Mouse (Mus musculus): ENCODE measurements around the gene Rtn4r. TPM values are rescaled to one million over a fixed set of nuclear protein-coding genes. Genes with fewer than 3 reads are reported as not detected.

Gene Rtn4r
- 10 to 100 TPM; 17.4 to 19.9 TPM for total RNA-seq (2021)
- long read RNA-seq, experiment 1, transcript Rtn4r-201 (2 exons, 1,938 nt), result major isoform, 16 of 21 reads
- long read RNA-seq, experiment 1, partial matches to known transcripts, result 0 of 21 reads
- long read RNA-seq, experiment 1, other reads (novel, unspliced or antisense), result 5 of 21 reads
- long read RNA-seq, experiment 2, transcript Rtn4r-201 (2 exons, 1,938 nt), result major isoform, 14 of 15 reads
- long read RNA-seq, experiment 2, partial matches to known transcripts, result 0 of 15 reads
- long read RNA-seq, experiment 2, other reads (novel, unspliced or antisense), result 1 of 15 reads

DNA sequence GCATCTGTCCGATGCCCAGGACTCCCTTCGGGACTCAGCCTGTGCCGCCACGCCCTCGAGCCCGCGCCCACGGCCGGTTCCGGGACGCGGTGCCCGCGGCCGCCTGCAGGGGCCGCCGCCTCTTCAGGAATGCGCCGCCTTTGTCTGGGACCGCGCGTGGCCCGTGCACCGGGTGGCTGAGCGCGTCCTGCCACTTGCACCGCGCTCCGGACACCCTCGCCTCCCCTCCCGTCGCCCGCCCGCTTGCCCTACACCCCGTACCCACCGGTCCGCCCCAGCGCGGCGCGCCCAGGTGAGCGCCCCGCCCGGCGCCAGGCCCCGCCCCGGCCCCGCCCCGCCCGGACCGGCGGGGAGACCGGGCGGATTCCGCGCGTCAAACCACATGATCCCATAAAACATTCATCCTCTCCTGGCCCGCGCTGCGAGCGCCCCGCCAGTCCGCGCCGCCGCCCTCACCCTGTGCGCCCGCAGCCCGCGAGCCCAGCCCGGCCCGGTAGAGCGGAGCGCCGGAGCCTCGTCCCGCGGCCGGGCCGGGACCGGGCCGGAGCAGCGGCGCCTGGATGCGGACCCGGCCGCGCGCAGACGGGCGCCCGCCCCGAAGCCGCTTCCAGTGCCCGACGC, at the start of gene Rtn4r:
Rtn4r (plus strand) TSS at position 402 of the 621 bp plus-strand sequence.
- intact Hi-C loops (cut with DNase I), result loop anchor here (1.0 kb wide), 1 partner anchor 45 kb away; no protein-coding TSS in a partner anchor
- peak; percentile 73 to 77 for DNase-seq

DNA sequence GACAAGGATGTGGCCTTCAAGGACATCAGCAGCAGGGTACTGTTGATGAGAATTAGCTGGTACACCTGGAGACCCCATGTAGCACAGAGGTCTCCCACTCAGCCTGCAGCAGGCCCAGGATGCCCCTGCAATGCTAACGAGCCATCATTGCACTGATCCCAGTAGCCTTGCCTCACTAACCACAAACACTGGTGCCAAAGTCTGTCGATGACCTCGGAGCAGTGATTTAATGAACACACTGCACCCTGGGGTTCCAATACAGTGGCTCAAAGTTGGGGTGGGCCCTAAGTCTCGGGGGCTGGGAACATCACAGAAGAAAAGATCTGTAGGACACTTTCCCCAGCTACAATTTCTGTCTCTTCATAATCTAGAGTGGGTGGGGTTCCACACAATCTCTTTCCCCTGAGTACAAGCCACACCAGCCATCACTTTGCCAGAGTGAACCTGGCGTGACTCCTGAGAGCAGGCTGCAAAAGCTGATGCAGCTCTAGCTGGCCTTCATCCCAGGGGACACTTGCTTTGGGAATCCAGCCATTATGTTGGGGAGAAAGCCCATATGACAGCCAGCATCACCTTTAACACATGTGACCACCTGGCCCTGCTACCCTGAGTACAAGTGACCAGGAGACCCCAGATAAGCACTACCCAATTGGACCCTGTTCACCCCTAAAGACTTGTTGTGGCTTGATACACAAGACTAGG, 49.0 kb upstream of the Rtn4r start:
- intact Hi-C loops (cut with DNase I), result no loop called here
- DNase-seq, result peak; percentile 50 to 59

DNA sequence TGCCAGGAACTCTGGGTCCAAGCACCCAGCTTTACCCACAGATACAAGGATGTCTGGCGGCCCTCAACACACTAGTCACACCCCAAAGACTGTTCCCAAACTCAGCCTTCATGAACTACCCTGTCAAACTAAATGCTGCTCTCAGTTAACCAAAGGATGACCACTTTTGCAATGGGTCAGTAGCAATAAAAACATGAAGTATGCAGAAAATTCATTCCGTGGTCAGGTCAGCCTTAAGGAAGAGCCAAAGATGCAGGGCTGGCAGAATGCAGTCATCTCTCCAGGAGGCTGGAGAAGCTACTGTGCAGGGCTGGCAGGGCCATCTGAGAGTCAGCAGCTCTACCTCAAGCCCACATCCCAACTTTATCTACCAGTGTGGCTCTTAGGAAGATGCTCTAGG, 48.1 kb upstream of the Rtn4r start:
- intact Hi-C loops (cut with DNase I), result no loop called here
- no peak for DNase-seq

DNA sequence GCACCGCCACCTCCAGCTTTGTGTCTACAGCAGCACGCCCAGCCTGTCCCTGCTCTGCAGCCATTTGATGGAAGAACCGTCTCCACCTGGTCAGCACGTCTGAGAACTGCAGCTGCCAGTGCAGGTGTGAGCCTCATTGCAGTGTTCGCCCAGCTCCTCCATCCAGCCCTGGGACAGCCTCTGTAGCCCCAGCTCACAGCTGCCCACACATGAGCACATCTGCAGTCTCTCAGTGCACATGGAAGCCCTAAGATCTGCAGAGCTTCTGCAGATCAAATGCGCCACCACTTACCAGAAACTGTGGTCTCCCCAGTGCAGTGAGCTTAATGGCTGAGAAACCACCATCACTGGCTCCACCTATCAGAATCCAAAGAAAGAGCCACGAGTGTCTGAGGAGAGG, 47.3 kb upstream of the Rtn4r start:
- intact Hi-C loops (cut with DNase I), result no loop called here

DNA sequence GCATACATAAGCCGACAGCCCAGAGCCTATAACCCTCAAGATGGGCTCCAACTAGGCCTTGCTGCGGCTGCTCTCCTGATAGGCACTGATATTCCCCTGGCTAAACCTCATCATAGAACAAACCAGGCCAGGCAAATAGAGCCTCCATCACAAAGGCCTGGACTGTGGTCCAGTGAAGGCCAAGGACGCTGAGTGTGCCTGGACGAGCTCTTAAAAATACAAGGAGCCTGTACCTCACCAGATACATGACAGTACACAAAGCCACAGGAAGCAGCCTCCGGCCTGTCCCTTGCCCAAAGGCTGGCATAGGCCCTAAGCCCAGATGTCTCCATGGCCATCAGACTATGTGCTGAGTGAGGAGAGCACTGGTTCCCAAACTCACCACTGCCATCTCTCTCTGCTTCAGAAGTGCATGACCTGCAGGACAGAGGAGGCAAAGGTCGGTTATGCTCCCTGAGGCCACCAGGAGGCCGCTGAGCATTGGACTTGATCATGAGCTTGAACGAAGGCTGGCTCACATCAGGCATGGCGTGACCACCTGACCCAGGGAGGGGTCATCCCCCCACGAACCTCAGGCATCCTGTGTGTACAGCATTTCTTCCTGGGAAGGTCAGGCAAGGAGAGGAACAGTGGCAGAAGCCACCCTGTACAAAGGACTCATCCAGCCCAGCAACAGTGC, 46.2 kb upstream of the Rtn4r start:
- intact Hi-C loops (cut with DNase I), result no loop called here
- no peak for DNase-seq

More for the DNA sequence above, 47.3 kb upstream of the Rtn4r start:
- DNase-seq, result no peak

DNA sequence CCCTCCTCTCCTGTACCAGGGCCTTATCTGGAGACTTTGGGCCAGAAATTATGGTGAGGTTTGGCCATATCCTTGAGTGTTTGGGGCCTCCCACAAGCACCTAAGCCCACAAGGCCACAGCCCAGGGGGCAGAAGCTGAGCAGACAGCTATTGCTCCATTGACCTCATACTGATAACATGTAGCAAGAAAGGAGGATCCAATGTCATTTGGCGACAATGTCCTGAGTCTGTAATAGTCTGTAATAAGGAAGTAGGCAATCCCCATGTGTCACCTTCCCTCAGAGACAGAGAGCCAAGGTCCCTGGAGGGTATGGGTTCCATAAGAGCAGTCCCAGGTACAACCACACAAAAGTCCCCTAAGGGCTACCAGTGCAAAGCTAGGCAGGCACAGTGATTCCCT, 45.2 kb upstream of the Rtn4r start:
- intact Hi-C loops (cut with DNase I), result no loop called here

DNA sequence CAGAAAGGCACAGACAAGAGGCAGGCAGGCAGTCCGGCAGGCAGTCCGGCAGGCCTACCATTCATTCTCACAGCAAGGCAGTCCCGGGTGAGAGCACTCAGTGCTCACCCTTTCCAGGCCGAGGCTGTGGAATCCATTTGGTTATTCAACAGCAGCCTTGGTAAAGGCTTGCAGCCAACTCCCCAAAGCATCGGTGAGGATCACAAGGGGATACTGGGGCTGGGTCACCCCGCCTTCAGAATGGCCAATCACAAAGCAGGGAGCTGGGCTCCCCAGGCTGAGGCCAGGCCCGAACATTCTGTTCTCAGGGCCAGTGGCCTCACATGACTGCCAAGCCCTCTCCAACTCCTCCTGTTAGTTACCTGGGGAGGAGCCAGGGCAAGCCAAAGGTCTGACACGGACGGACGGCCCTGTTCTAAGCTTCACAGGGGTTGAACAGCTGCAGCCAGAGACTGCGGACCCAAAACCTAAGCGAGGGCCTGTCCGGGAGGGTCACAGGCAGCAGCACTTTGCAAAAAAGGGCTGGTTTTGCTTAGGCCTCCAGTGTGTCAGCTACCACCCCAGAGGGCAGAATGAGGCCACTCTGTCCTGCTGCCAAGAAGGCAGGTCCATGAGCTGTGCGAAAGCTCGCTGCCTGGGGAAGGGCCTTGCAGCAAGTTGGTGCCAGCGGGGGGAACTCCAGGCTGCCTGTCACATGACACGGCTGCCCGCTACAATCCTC, 44.1 kb upstream of the Rtn4r start:
- intact Hi-C loops (cut with DNase I), result no loop called here
- peak; percentile 71 to 72 for DNase-seq

More for the DNA sequence above, 45.2 kb upstream of the Rtn4r start:
- no peak for DNase-seq

DNA sequence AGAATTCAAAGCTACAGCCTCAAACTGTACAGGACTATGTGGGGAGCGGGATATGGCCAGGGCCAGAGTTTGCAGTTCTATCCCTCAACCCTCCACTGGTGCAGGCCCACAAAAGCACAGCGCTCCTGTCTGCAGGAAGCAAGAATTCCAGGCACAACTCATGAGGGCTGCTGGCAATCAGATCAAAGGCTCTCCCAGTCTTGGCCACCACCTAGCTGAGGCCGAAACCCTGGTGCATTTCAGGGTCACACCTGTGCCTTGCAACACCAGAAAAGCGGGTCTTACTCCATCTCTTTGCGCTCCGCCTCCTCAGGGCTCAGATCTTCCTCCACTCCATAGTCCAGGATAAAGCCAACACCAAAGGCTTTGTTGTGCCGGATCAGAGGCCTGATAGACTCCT, 43.2 kb upstream of the Rtn4r start:
- intact Hi-C loops (cut with DNase I), result no loop called here
- no peak for DNase-seq

DNA sequence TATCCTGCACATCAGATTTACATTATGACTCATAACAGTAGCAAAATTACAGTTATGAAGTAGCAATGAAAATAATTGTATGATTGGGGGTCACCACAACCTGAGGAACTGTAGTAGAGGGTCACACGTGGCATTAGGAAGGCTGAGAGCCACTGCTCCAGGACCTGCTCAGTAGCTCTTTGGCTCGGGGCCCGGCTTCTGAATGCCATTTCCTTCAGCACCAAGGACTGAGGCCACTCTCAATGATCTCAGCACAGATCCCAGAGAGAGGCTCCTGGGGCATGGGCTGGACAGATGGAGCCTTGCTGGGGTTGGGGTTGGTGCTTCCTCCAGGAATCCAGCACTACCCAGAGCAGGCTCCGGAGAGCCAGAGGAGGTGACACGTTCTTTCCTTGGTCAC, 40.3 kb upstream of the Rtn4r start:
- no peak for DNase-seq
- intact Hi-C loops (cut with DNase I), result no loop called here

DNA sequence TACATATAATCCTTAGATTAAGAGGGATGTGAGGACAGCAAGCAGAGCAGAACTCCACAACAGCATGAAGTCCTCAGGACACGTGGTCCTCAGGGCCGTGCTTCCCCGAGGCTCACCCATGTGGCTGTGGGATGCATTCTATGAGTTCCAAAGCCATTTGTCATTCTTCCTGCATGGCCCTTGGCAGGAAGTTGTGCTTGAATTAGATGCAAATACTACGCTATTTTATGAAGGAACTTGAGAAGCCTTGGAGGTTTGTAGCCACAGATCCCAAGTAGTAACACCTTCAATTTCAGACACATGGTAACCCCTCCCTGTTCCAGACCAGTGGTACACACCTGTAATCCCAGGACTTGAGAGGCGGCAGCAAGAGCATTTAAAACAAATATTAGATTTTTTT, 31.1 kb upstream of the Rtn4r start:
- no peak for DNase-seq
- intact Hi-C loops (cut with DNase I), result no loop called here

DNA sequence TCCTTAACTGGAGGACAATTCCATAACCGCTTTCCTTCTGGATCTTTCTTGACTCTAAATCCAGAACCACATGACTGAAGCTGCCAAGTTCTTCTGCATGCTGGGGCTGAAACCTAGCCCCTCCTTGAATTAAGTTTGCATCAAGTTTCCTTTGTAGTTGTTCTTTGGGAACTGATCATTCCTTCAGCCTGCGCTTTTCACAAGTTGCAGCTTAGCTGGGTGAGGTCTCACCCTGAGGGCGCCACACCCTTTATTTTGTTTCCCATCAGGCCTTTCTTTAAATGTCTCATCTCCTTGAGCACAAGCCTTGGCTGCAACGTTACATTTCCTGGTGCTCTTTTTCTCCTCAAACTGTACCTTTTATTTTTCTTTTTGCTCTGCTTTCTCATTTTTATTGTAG, 24.6 kb upstream of the Rtn4r start:
- no peak for DNase-seq
- intact Hi-C loops (cut with DNase I), result no loop called here

DNA sequence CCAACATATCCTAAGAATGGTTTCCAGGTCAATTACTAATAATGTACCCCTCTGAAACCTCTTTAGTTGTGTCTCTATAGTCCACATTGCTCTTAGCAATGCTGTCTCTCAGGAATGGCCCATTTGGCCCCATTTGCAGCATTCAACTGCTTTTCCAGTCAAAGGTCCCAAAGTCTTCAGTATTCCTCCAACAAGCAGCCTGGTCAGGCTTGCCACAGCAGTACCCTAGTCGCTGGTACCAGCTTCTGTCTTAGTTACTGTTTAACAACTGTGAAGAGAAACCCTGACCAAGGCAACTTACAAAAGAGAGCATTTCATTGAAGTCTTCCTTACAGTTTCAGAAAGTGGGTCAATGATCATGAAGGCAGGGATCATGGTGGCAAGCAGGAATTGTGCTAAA, 24.1 kb upstream of the Rtn4r start:
- no peak for DNase-seq
- intact Hi-C loops (cut with DNase I), result no loop called here

DNA sequence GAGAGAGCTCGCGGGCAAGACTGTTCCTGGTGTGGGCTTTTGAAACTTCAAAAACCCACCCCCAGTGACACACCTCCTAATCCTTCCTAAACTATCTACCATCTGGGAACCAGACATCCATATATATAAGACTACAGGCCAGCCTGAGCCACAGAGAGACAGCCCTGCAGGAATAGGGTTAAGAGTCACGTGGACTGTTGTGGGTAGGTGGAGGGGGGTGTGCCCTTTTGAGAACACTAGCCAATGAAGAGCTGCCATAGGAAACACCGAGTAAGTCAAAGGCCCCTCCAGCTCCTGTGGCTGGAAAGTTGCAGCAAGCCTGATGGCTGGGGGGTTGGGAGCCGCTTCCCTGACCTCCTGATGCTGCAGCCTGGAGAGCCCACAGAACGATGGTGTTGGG, 23.6 kb upstream of the Rtn4r start:
- intact Hi-C loops (cut with DNase I), result no loop called here
- DNase-seq, result no peak

DNA sequence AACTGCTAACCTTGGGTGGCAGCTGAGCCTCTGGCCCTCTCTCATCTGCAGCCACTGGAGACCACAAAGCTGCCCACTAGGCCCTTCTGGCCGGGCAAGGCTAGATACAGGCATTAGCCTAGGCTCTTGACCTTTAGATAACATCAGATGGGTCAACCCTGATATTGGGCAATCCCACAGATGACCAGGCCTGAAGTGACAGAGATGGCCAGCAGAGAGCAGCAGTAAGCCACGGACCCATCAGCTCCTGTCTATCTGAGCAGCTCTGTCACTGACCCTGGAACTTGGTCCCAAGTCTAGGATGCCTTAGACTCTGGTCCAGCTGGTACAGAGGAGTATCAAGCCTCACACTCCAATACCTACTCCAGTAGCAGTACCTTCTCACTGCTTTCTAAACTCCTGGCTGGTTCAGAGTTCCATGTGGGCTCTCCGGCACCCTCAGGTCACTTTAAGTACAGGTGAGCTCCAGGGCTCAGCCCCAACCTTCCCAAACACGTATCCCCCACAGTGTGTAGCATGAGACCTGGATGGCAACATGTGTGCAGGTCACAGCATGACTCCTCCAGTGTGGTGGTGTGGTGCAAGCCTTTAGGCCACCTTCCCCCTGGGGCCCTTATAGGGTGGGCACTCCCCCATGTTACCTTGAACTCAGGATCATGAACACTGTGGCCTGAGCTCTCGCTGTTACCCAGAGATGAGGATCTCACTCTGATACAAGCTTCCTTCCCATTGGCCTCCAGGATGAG, 19.0 kb upstream of the Rtn4r start:
- intact Hi-C loops (cut with DNase I), result loop anchor here (1.0 to 5.0 kb wide), 3 partner anchors 51 to 104 kb away; no protein-coding TSS in a partner anchor
- peak; percentile 64 to 76 for DNase-seq

DNA sequence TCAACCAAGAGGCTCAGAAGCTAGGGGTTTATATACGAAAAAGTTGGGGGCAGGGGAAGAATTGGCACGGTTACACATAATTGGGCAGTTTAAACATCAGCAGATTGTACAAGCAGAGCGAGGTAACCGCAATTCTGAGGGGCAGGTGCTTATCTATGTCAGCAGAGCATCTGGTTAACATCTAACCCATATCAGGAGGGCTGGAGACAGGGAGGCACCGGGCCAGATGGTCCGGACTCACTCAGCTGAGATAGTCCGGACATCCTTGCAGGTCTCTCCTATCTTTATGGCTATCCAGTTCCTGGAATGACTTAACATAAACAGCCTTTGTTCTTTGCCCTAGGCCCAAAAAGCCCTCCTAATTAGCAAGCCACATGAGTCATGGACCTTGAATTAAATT, 16.4 kb upstream of the Rtn4r start:
- no peak for DNase-seq
- intact Hi-C loops (cut with DNase I), result no loop called here

DNA sequence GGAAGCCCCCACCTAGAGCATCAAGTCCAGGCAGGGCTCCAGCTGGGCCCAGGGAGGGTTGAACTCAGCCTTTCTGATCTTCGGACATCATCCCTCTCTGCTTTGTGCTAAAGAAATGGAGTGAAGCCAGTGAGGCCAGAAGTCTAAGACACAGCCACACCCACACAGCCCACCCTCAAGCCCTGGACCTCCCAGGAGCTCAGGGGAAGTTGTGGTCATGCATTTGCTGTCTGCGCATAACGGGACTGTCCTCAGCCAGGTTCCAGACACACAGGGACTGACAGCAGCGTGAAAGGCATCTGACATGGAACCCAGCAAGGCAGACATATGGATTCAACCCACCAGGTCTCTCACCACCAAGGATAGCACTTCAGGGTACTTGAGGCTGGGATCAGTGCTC, 11.0 kb upstream of the Rtn4r start:
- intact Hi-C loops (cut with DNase I), result no loop called here
- DNase-seq, result no peak

DNA sequence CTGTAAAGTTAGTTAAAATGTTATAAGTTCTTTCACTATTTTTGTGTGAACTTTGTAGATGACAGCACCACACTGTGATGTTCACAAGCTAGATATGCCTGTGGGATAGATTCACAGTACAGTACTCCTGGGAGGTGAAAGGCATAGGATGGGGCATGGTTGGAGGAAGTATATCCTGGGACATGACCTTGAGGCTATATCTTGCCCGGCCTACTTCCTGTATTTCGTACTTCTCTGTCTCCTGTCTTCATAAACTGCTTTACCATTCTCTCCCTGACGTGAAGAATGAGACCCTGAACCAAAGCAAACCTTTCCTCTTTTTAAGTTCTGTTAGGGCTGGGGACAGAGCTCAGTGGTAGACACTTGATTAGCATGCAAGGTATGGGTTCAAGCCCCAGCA, 9.2 kb upstream of the Rtn4r start:
- no peak for DNase-seq
- intact Hi-C loops (cut with DNase I), result no loop called here

DNA sequence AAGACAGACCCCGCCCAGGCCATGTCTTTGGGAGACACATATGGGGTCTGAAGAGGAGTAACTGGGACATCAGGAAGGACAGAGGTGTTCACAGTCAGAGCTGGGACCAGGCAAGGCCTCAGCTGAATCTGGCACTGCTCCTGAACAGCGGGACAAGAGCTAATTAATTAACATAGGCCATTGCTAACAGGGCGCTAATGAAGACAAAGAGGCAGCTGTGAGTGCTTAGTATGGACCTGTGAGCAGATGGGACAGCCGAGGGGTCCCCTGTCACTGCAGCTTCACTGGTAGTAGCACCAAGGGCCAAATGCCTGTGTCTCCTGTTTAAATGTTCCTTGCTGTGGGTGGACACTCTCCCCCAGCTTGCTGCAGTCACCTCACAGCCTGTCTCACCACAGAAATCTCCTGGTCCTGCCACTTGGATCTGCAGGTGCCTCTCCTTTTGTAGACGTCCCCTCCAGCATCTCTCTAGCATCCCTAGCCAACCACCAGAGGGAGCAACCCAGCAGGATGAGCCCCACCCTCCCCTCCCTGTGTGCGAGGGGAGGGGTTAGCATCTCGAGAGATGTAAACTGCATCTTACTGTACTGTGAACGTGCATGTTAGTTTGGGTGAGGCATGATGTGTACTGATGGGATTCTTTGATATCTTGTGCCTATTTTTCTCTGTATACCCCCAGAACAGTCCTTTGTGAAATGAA, 8.3 kb upstream of the Rtn4r start:
- intact Hi-C loops (cut with DNase I), result no loop called here
- DNase-seq, result peak; percentile 53 to 66

DNA sequence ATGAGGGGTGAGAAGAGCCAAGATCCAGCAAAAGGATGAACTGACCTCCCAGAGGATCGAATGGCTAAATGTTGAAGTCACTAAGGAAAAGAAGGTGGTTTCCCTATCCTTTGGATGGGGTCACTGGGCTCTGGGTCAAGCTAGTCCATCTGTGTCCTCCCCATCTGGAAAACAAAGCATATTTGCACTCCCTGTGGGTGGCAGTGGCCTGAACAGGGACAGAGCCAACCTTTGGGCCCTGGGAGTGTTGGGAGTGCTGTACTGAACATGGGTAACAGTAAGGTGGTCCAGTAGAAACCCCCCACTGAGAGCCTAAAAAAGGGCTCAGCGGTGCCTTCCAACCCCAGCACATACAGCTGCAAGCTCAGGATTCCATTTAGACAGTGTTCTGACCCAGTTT, 4.7 kb upstream of the Rtn4r start:
- DNase-seq, result no peak
- intact Hi-C loops (cut with DNase I), result no loop called here
